Mouse (Mus musculus) ovary, postnatal 36 days (tissue): ENCODE measurements around the gene Cfap43.
A peak's percentile ranks its signal among the peaks of the same experiment; 100 is the strongest.

Source experiments
- DNase-seq: peaks from one replicate; pipeline ENCODE4 v3.0.0; 2022; ENCODE audit warnings: low spot score, mixed read lengths

Gene Cfap43

DNA sequence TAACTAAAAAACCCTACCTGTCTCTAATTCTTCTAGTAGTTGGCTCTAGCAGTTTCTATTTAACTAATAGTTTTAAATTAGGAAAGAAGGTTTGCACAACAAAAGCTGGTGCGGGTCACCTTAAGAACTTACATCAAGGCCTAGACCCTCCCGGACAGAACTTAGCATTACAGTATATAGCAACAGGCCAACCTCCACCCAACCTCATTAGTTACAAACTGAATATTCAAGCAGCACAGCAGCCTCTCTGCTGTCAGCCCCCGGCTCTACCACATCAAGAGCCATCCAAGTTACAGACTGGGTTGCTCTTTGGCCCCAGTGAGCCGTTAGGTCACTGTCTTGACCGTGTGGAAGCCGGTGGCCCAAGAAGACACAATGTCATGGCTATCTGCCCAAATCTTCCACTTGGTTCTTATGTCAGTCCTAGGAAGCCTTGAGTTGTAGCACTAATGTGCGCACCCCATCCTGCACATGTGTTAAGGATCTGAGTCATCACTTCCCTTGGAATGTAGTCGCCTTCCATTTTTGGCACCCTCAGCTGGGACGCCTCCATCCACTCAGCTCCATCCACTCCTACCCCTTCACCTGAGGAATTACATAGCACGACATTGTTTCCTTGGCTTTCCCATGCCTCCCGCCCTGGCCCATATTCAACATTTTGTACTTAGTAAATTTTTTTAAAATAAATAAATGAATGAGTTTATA lies 128.6 kb downstream of the Cfap43 start:
- DNase-seq = no peak

DNA sequence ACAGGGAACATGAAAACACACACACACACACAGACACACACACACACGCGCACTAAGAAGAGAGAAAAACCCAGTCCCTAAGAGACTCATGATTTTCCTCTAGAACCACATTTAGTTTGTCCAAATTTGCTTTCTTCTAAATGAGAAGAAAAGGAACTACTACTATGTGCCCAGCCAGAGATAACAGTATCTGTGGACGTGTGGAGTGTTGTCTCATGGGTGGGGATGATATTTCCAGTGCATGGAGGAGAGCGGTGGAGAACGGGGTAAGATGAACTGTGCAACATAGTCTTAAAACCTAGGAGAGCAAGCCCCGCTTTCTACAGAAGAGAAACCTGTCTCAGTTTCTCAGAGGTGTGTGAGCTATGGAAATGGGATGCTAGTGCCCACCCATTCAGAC lies 135.2 kb downstream of the Cfap43 start:
- DNase-seq = no peak

DNA sequence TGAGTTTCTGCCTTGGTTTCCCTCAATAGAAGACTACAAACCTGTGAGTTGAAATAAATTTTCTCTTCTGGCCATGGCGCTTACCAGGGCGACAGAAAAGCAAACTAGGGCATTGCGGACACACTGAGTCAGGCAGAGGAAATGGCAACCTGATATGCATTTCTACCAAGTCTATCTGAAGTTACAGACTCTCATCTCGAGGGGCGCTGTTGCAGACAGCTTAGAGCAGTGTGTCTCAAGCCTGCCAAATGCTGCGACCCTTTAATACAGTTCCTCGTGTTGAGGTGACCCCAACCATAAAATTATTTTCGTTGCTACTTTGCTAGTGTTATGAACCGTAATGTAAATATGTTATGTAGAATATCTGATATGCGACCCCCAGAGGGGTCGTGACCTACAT lies 138.1 kb downstream of the Cfap43 start:
- DNase-seq = no peak

DNA sequence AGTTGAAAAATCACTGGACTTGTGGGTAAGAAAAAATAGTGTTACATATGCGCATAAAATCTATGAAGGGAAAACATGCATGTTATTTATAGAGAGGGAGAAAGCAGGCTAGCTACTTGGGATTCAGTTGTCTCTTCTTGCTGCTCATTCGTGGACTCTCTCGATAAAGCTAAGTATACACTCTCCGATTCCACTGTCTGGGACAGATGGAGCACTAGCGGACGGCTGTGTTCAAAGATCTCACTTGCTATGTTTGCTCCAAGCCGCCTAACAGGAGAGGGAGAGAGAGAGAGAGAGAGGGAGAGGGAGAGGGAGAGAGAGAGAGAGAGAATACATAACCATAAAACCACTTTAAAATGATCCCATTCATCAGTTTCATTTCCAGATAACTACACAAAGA lies 138.9 kb downstream of the Cfap43 start:
- DNase-seq = no peak

DNA sequence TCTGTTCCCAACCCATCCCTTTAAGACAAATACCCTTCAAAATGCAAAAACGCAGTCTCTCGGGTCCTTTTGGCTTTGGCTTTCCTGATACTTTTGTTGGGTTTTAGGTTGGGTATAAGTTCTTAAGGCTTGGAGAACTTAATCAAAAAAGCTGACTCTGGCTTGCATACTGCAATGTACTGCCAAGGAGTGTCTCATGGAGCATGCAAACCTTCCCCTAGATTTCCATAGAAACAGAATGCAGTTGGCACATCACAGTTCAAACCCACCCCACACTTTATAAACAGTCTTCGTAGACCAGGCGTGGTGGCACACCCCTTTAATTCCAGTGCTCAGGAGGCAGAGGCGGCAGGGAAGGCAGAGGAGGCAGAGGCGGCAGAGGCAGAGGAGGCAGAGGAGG lies 141.2 kb downstream of the Cfap43 start:
- no peak for DNase-seq

DNA sequence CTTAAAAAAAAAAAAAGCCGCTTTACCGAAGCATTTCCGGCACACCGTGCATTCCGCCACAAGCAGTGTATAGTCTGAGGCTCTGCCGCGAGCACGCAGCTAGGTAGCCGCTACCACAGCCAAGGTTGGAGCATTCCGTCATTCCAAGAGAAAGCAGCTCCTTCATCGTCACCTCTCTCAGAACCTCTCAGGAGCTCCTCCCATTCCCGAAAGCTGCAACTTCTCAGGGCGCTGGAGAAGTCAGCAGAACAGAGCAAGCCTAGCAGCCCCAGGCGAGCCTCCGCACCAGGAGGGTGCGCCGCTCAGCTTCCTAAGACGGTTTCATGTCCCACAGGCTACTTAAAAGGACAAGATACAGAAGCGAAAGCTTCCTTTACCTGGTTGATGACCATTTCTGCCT lies 163.5 kb downstream of the Cfap43 start:
- peak; percentile 17 for DNase-seq

DNA sequence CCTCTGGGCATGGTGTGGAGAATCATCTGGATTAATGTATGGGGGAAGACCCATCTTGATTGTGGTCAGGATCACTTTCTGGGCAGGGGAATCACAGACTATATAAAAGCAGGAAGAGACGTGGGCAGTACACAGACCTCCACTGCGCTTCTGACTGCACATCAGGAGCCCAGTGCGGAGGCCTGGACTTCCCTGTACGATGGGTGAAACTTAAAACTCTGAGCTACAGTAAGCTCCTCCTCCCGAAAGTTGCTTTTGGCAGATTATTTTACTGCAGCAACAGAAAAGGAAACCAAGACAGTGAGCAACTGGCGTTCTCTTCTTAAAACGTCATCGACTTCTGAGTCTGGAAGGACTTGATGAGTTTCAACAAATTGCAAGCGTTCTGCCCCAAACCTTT lies 164.2 kb downstream of the Cfap43 start:
- DNase-seq = no peak

DNA sequence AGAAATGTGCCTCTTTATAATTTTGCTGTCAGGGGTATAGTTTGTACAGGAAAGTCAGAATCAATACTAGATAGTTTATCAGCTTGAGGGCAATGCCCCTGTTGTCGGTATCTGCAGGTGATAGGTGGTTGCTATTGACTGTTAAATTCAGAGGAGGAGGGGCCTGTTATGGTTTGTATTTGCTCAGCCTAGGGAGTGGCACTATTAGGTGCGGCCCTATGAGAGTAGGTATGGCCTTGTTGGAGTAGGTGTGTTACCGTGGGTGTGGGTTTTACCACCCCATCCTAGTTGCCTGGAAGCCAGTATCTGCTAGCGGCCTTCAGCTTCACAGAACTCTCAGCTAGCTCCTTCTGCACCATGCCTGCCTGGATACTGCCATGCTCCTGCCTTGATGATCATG lies 165.2 kb downstream of the Cfap43 start:
- no peak for DNase-seq

DNA sequence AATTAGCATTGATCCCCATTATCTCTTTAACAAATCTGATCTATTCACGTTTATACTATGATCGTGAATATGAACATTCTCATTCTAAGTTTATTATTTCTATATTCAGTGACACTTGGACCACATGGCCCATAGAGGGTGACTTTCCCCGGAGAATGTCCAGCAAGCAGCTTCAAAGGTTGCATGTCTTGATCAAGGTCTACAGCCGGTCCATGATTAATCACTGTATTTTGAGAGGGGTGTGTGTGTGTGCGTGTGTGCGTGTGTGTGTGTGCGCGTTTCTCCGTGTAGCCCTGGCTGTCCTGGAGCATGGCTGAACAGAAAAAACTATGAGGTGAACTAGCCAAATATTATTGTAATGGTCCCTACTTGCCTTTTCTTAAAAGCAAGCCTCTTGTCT lies 166.6 kb downstream of the Cfap43 start:
- no peak for DNase-seq

DNA sequence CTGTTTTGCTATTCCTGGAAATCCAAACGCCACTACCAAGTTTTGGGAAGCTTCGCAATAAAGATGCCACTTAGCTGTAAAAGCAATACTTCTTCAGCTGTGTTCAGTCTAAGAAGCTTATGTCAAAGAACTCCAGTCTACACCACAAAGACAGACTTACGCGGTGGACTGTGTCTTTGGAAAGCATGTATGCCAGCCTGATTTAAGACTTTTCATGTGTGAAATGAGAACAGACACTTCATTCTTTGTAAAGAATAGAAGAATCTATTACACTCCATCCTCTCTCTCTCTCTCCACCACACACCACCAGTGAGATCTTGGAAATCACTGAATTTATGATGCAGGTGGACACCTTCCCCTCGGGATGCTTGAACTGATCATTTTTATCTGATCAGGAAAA lies 168.7 kb downstream of the Cfap43 start:
- DNase-seq = no peak

DNA sequence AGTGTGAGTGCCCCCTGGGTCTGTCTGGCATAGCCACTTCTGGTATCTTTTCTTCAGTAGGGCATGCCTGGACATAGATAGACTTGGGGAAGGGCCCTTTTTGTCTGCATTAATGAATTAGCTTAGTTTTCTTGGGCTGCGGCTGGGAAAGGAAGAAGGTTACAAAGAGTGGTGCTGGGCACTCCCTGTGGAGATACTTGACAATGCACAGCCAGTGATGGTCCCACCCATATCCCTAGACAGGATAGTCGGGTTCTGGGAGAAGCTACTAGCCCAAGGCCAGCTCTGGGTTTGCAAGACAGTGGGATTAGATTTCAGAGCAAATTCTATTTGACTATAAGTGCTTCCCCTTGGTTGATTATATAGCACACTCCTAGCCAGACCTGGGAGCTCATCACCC lies 170.1 kb downstream of the Cfap43 start:
- no peak for DNase-seq

DNA sequence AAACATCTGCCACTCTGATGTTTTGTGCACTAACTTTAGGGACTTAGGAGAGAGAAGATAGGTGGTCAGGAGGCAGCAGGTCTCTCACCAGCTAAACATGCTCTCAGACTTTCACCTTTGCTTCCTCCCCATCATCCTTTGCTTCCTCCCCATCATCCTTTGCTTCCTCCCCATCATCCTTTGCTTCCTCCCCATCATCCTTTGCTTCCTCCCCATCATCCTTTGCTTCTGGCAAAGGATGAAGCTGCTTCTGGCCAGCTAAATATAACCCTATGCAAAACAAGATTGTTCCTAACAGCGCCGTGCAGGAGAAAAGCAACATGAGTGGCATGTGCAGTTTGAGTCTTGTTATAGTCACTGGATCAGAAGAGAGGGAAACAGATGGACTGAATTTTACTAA lies 172.0 kb downstream of the Cfap43 start:
- no peak for DNase-seq

DNA sequence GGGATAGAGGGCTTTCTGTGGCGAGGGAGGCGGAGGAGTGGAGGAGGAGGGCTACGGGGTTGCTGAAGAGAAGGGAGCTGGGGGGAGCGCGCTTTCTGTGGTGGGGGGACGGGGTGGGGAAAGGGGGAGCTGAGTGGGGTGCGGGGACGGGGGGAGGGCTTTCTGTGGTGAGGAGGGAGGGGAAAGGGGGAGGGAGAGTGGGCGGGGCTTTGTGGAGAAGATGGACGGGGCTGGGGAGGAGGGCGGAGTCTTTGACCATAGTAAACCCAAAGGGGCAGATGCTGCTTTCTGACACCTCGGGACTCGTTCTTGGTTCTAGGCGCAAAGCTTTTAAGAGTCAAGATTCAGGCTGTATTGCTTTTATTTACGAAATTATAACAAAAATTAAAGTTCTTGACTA lies 187.2 kb downstream of the Cfap43 start:
- DNase-seq = peak; percentile 59

DNA sequence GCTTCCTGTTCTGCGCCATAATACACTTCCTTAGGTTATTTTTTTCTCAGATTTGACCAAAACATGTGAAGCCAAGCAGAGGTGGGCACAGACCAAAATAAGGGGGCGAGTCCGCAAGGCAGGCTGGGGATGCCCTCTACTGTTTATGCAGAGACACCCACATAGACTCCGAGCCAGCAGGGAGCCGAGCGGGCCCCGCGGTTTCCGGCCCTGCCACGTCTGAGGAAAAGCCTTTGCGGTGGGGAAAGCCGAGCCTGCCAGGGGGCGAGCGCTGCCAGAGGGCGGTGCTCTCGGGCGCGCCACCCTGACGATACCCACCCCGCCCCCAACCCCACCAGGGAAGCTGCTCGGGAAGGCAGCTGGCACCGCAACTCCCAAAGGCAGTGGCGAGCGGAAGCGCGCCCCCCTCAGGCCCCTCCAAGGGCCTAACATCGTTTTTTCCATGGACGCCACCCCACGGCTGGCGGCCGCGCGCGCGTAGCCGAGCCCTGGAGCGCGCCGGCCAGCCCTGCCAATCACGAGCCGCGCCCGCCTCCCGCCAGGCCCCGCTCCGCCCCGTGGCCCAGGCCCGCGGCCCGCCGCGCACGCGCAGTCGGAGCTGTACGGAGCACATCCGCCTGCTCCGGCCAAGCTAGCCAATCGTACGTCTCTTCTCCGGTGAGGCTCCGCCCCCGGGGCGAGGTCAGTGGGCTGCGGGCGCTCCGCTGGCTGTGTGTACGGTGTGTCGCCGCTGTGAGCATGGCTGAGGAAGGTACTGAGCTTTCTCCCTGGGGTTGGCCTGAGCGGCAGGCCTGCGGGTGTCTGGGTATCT lies 187.8 kb downstream of the Cfap43 start, which contains the start of gene Sfr1:
Gene Sfr1 (plus strand): TSS at position 612 of the 811 bp plus-strand sequence.
- peak; percentile 100 for DNase-seq

DNA sequence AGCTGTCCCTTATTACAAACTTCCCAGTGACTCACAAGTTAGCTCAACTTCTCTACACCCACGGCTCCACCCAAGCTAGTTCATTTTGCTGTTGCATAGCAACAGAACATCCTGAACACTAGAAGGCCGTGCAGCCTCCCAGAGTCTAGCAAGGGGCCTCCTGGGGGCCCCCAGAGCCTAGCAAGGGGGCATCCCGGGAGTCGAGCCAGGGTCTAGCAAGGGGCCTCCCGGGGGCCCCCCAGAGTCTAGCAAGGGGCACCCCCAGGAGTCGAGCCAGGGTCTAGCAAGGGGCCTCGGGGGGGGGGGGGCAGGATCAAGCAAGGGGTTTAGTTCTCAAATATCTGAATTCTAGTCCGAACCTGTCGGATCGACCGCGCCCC lies 188.4 kb downstream of the Cfap43 start:
- DNase-seq = peak; percentile 63

DNA sequence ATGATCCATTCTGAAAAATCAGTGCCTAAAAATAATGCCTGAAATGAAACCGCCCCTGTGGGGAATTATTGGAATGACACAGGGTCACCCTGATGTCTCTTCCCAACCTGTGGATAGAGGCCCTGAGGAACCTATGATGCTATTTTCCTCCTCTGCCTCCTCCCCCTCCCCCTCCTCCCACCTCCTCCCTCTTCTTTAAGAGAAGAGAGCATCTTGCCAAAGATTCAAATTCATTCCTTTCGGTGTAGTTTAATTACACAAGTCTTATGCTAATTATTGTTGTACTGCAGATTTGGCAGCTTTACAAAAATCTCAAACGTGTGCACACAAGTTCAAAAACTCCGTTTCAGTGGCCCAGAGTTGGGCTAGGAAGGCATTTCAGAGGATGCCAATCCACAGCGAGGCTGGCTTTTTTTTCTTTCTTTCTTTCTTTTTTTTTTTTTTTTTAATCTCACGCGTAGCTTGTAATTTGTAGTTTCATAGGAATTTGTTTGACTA lies 193.4 kb downstream of the Cfap43 start:
- DNase-seq = no peak

DNA sequence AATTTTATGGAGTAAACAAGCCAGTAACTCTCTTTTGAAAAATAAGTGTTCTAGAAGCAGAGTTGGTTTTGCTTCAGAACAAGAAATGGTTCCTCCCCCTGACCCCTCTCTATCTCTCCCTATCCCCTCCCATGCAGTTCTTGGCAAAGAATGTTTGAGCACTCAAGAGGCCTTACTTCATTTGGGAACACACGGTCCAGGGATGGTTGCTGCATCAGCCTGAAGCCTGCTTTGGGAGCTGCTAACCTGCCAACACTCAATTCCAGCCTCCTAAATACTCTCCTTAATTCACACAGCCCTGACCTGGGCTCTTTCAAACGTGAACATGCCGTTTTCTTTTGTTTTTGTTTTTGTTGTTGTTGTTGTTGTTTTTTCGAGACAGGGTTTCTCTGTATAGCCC lies 194.2 kb downstream of the Cfap43 start:
- no peak for DNase-seq

DNA sequence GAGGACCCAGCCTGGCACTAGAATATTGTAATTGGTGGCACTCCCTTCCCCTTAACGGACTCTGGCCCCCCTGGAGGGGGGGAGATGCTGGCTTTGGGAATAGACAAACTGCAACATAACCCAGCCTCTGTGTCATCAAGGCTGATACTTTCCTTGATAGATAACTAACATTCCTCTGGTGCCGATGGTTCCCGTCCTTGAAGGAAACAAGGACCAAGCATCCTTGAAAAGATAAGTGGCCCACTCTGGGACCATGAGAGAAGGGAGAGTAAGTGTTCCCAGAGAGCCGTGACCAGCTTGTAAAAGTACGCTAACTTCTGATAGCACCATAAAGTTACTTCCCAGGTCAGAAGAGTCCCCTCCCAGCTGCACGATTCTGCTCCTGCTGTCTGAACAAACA lies 196.6 kb downstream of the Cfap43 start:
- no peak for DNase-seq

DNA sequence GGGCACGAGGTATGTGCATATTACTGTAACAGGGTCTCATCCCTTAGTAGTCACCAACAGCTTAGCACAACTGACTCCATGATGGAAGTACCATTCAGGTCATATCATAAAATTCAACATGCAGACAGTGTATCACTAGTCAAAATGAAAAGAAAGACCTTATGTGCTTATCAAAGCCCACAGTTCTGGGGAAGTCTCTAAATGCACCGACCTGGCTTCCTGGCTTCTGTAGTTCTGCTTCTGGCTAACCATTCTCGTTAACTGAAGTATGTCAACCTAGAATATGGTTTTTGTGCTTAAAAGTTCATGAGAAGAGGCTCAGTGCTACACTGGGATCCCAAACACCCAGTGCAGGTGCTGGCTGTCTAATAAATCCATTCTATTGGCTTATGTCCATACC lies 199.9 kb downstream of the Cfap43 start:
- DNase-seq = no peak

DNA sequence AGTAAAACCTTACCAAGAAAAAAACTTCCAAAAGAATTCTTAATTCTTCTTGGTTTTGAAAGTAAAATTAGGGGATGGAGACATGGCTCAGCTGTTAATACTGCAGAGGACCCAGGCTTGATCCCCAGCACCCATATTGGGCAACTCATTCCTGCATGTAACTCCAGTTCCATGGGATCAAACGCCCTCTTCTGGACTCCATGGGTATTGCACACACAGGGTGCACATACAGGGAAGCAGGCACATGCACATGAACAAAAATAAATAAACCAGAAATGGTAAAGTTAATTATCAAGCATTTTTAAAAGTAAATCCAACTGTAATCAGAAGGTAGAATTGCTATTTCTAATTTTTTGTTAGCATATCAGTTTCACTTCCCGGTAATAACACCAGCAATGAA lies 202.9 kb downstream of the Cfap43 start:
- DNase-seq = no peak

DNA sequence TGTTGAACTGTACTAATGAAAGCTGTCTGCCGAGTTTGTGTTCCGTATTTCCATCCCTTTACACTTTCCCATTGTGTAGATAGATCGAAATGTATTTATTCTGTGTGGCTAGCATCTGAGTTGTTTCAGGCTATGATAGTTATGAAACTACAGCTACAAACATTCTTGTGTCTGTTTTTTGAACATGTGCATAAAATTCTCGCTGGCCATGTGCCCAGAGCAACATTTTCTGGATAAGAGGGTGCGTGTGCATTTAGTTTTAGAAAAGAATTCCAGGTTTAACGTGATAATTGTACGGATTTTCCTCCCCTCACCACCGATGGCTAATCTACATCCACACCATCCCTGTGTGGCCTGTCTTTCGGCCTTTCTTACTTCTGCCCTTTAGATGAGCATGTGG lies 205.6 kb downstream of the Cfap43 start:
- no peak for DNase-seq

DNA sequence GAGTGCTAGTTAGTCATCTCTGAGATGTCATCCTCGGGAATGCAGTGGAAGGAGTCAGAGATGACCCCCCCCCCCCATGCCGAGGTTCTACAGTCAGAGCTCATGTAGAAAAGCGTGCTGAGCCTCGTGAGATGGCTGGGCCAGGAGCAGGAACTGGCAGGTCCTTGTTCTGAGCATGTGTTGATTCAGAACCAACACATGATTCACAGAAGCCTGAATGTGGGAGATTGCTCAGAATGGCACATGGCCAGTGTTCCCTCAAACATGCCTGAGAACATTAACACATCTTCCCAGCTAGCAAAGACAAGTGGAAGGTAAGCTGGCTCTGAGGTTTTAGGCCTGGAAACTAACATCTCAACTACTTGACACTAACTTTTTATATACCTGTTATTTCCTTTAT lies 208.7 kb downstream of the Cfap43 start:
- no peak for DNase-seq

DNA sequence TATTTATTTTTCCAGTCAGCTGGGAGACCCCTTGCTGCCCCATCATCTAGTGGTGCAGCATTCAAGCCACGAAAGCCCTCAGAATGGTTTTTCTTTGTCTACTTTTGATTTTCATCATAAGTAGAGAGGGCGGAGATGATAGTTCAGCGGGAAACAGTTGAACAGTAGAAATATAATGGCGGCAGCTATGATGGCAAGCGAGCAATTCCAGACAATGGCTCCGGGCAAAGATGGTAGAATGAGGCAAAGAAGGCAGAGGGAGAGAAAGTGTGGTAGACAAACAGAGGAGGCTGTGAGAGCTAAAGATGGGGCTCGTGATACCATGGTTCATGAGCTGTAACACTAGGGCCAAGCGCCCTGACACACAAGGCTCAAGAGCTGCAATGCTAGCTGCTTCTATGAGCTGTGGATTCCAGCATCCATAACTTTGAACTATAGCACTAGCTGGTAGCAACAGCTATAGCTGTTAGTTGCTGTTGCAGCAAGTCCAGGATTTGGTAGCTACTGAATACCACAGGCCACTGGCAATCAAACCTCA lies 213.2 kb downstream of the Cfap43 start:
- DNase-seq = no peak
